Mouse (Mus musculus): ENCODE measurements at regions not wholly inside any gene's neighbourhood (a gene's known extent, or its start where the extent isn't known, plus 50 kb on each side); places are given as distances from the start of the nearest gene placed in this dataset.

DNA sequence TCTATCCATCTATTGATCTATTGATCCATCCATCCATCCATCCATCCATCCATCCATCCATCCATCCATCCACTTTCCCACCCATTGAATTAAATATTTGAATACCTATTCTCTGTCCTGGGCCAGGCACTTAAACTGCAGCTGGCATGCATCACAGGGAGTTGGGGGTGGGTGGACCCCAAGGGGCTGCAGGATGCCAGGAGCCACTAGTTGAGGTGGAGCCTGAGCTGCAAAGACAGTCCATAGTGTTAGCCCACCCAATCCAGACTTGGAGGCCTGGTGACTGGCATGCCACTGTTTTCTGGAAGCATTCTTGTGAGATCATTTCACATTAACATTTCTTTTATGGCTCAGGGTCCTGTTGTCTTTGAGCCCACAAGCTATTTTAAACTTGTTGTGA, 215.3 kb upstream of the Peli2 start:
- TF ChIP-seq CTCF (IDR thresholded peaks at IDR 0.05; ENCODE audit: insufficient read depth, low read length) (no peak), POLR2A (IDR thresholded peaks at IDR 0.05; ENCODE audit: borderline replicate concordance, extremely low read depth, low read depth, low read length) (no peak)

Measured in lung, adult 2 months (tissue).